Mouse (Mus musculus): Measurements from ENCODE around the gene Tiparp.

Tiparp gene

GRCm38 (mm10) chr3:65584329-65584728 is 56.1 kb downstream of the Tiparp start:
- DNase-seq (ENCODE audit: low spot score): no peak

GRCm38 (mm10) chr3:65585291-65585690 is 57.1 kb downstream of the Tiparp start:
- no peak for DNase-seq (ENCODE audit: low spot score)

GRCm38 (mm10) chr3:65585823-65586482 is 57.7 kb downstream of the Tiparp start:
- no peak for DNase-seq (ENCODE audit: low spot score)

GRCm38 (mm10) chr3:65586483-65586905 is 58.3 kb downstream of the Tiparp start:
- DNase-seq (ENCODE audit: low spot score): peak; percentile 48

GRCm38 (mm10) chr3:65586966-65587365 is 58.8 kb downstream of the Tiparp start:
- DNase-seq (ENCODE audit: low spot score): no peak

GRCm38 (mm10) chr3:65588424-65588823 is 60.2 kb downstream of the Tiparp start:
- DNase-seq (ENCODE audit: low spot score): no peak

- DNase-seq (ENCODE audit: low spot score): no peak
These were observed 64.6 kb downstream of the Tiparp start for GRCm38 (mm10) chr3:65592850-65593249.

- no peak for DNase-seq (ENCODE audit: low spot score)
These were observed 66.3 kb downstream of the Tiparp start for GRCm38 (mm10) chr3:65594493-65594892.

GRCm38 (mm10) chr3:65595196-65595595 is 67.0 kb downstream of the Tiparp start:
- DNase-seq (ENCODE audit: low spot score): no peak

- DNase-seq (ENCODE audit: low spot score): no peak
These were observed 70.0 kb downstream of the Tiparp start for GRCm38 (mm10) chr3:65598071-65598830.

- no peak for DNase-seq (ENCODE audit: low spot score)
These were observed 70.9 kb downstream of the Tiparp start for GRCm38 (mm10) chr3:65599151-65599550.

GRCm38 (mm10) chr3:65601291-65602050 is 73.3 kb downstream of the Tiparp start:
- no peak for DNase-seq (ENCODE audit: low spot score)

- no peak for DNase-seq (ENCODE audit: low spot score)
These were observed 75.3 kb downstream of the Tiparp start for GRCm38 (mm10) chr3:65603392-65604055.
